Mouse (Mus musculus) c-Kit-negative CD71-positive TER-119-positive erythroid progenitor cells, embryonic 14.5 days (primary cell): ENCODE data around the gene Ccer1.
"Not testable (repeated sequence)": the region's sequence is repeated elsewhere in the genome, so short reads cannot be mapped to it uniquely, and the experiment has no call there.

ENCODE experiments used
- DNase-seq: peaks from one replicate; pipeline ENCODE4 v3.0.0-alpha.2; 2013; ENCODE audit warnings: low read depth, low spot score

The Ccer1 gene

DNA sequence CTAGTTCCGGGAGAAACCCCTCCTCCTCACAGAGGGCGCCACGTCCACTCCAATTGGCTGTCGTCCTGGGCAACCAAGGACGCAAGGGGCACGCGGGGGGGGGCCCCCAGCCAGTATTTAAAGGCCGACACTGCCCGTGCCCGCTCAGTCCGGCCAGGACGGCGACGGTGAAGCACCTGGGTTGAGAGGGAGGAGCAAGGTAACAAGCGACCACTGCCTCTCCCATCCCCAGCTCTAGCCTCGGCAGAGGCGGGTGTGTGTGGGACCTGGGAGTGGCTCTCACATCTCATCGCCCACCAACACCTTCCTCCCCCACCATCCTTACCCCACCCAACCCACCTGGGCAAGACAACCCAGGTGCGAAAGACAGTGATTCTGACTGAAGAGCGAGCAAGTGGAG, at the start of gene Ccer1:
Ccer1 (plus strand) TSS at position 147 of the 400 bp plus-strand sequence.
- DNase-seq: no peak

DNA sequence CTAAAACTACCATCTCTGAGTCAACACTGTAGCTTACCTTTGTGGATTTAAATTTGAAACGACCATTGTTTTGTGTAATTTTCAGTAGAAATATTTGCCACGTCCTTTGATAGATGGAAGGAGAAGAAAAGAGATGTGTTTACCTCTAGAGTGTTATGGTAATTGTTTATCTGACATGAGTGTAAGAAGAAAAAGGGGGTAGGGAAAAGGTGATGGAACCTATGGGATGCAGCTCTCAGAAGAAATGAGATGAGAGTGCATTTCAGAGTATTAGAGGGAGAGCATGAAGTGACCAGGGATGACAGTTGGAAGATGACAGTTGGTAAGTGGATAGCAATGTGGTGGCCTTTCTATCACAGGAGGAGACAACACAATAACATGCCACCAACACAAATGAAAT, 49.1 kb upstream of the Ccer1 start, which contains the start of gene Epyc:
Epyc (plus strand) TSS at position 301 of the 400 bp plus-strand sequence.
- no peak for DNase-seq

DNA sequence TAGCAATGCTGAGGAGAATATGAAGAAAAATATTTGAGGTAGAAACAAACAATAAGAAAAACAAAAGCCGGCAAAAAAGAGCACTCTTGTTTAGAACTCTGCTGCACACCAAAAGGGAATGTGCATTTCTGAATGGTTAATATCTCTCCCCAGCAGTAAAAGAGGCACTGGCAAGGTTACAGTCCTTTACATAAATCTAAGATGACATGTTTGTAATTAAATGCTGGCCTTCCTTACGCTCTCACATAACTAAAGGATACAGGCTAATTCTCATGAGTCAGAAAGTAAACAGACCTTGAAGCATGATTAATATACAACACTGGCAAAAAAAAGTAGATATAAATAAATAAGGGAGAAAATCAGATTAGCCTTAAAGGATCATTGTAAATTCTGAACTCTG, 42.5 kb upstream of the Ccer1 start:
- DNase-seq: no peak

DNA sequence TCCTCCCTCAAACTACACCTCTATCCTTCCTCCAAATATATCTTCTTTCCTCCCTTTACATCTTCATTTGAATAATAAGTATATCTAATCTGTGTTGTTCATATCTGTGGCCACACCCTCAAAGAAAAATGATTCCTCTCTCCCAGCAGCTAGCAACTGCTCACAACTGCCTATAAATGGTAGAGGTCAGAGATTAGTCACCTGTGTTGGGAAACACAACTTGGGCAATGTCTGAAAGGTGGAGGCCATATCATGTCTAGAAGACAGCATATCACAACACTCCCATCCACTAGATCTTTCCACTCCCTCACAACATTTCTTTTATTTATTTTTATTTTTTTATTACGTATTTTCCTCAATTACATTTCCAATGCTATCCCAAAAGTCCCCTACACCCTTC, 33.4 kb upstream of the Ccer1 start:
- DNase-seq: no peak

DNA sequence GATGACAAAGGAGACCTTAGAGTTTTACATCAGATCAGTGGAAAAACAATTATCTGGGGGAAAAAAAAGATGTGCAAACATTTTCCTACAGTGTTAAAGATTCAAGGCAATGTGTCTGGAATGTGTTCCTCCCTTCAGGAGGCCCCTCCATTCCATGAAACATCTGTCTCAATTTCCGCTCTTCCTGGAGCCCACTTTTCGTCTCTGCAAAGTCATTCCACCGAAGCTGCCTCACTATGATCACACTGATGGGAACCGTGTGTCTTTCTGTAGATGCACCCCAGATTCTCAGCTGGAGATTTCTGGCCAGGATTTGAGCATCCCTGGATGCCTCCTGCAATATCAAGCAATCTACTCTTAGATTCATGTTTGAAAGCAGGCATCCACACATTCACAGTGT, 24.2 kb upstream of the Ccer1 start:
- DNase-seq: no peak

DNA sequence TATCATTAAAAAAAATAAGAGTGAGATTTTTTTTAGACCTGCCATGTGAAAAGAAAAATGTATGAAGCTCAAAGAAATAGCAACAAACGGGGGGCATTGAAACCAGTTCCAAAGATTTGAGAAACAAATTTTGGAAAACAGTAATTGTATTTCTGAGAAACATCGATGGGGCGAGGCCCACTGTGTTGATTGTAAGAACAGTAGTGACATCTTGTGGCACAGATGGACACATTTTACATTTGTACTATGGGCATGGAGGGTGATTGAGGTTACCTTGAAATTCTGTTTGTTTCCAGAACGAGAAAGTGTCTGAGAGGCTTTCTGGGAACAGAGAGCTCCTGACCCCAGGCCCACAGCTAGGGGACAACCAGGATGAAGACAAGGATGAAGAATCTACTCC, 22.7 kb upstream of the Ccer1 start:
- DNase-seq: no peak

DNA sequence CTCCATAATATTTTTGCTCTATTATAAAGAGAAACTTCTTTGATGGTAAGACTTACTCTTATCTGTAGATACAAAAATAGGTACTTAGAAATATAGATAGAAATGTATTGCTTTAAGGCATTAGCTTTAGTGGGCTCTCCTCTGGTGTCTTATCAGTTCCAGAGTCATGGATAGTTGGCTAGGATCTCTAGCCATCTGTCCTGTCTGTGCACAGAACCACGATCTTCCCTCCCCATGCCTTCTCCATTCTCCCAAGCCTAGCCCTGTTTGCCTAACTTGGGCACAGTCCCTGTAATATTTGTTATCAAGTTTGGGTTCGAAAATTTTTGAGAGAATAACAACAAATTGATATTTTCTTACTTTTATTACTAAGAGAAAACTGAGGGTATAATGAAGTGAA, 19.6 kb upstream of the Ccer1 start:
- no peak for DNase-seq

DNA sequence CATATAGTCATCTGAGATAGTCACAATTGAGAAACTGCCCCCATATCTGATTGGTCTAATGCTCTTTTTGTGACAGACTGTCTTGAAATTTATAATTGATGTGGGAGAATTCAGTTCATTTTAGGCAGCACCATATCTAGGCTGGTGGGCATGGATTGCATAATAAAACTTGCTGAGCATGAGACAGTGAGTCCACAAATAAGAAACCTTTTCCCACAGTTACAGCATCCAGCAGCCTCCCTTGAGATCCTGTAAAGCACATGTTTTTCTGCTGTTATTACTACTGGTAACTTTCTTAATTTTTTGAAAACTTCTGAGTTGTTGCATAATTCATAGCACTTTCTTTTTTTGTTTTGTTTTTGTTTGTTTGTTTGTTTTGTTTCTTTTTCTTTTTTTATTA, 9.9 kb upstream of the Ccer1 start:
- no peak for DNase-seq

DNA sequence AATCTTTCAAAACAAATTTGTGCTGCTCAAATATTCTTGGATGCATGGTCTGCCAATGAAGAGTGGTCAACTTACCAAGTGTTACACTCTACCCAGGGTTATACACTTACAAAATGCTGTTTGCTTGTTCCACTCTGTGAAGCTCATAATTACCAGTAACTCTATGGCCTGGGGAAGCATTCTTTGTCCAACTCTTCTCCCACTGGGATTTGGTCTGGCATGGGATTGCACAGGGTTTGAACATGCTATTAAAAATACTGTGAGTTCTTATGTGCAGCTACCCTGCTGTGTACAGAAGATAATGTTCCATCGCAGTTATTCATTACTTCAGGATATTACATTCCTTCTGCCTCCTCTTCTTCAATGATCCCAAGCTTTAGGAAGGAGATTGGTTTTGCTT, 5.7 kb upstream of the Ccer1 start:
- no peak for DNase-seq

DNA sequence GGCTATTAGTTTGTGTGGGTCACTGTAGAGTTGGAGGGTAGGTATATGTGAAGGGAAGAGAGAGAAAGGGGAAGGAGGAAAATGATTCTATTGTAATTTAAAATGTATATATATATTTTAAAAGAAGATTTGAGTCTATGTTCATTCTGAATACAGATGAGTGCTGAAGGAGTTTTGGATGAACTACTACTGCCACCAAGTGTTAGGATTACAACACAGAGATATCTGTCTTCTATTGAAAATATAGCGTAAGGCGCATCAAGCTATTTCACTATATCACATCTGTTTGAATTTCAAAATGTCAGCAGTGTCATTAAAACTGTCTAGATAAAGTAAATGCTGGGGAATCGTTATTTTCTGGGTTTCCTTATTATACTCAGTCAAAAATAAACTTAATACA, 3.4 kb upstream of the Ccer1 start:
- no peak for DNase-seq

DNA sequence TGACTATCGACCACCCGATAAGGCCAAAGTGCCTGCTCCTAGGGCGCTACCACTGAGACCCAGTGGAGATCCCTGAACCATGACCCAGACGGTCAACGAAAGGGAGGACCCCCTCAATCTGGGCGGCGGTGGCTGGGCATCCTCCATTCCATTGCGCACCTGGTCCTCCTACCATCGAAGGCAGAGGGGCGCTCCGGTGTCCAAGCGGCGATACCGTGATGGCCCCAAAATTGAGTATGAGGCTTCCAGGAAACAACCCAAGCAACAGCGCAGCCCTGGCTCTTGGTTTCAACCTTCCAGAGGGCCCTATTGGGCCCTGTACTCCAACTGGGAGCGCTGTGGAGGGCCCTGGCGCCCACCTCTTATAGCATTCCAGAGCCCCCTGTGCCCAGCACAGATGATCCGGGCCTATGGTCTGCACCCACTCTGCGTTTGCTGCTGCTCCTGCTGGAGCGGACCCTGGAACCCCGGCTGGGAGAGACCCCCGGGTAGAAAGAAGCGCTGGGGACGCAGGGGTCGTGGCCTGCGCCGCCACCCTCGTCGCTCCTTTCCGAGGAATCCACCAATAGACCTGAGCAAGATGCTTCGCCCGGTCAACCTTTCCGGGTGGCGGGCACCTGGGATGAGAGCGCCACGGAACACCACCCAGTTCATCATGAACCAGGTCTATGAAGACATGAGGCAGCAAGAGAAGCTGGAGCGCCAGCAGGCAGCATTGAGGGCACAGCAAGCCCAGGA, 708 bp downstream of the Ccer1 start:
- no peak for DNase-seq

DNA sequence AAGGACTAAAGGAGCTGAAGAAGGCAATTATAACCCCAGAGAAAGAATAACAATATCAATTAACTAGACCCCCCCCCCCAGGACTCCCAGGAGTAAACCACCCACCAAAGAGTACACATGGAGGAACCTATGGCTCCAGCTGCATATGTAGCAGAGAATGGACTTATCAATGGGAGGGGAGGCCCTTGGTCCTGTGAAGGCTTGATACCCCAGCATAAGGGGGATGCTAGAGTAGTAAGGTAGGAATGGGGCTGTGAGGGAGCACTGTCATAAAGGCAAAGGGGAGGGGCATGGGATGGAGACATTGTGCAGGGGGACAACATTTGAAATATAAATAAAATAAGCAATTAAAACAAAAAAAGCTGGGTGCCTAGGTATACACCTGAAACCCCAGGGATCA, 9.5 kb downstream of the Ccer1 start:
- DNase-seq: no peak

DNA sequence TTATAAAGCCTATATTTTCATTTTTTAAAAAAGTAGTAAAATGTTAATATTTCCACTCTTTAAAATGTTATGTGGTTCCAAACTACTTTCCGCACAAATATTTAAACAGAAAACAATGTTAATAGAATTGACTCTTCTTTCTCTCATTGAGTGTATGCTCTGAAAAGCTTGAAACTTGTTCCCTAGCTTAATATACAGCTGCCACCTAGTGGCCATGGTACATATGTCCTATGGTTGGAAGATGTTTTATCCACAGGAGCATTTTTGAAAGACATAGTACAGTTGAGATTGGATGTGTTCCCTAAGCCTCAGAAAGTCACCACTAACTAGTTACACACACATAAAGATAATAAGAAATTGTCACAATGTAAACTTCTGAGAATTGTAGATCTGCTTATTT, 11.7 kb downstream of the Ccer1 start:
- DNase-seq: no peak

DNA sequence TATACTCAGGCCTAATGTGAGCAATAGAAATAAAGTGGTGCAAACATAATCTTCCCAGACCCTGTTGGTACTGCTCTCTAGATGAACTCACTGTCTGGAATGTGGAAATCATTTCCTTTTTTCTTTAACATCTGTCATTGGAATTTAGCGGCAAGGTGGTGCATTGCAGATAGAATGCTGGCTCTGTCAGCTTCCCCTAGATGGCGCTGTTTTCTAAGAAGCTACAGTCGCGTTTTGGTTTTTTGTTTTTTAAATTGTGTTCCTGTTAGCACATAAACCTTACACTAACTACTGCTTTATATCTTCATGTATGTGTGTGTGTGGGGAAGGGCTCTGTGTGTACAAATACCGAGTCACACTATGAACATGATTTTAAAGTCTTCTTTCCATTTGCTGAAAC, 19.8 kb downstream of the Ccer1 start:
- DNase-seq: no peak

DNA sequence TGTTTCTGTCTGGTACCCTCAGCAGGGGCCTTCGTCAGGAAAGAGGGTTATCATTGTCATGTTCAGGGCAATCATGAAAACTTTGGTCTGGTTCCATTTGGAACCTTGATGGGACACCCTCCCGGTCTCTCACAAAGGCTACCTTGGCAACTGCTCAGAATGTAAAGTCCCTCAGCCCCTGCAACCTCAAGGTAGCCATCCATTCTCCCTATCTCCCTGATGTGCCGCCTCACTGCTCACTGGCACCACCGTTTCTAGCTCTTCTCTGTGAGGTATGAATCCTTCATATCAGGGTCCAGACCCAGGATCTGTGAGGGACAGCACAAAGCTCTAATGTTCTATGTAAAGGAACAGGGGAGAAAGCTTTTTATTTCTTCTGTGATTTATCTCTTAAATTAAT, 21.7 kb downstream of the Ccer1 start:
- no peak for DNase-seq

DNA sequence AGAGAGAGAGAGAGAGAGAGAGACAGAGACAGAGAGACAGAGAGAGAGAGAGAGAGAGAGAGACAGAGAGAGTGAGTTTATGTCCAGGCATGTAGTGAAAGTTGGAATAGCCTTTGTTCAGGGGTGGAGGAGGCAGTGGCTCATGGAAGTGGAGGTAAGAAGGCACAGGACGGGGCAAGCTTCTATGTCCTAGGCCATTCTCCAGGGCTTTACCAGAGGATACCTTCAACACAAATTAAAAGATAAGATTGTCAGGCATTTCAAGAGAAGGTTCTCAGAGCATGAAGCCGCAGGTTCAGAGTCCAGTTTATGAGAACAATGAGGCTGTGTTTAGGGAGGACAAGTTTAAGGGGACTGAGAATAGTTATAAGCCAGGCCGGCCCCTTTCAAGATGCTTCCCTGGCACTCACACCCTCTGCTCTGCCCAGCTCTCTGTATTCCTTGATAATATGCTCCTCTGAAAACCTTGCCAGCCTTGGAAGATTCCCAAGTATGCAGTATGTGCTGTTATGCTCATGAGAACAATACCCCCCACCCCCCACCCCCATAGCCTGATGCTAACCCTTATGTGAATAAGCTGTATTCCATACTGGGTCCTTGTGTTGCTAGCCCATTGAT, 22.5 kb downstream of the Ccer1 start:
- DNase-seq: no peak

DNA sequence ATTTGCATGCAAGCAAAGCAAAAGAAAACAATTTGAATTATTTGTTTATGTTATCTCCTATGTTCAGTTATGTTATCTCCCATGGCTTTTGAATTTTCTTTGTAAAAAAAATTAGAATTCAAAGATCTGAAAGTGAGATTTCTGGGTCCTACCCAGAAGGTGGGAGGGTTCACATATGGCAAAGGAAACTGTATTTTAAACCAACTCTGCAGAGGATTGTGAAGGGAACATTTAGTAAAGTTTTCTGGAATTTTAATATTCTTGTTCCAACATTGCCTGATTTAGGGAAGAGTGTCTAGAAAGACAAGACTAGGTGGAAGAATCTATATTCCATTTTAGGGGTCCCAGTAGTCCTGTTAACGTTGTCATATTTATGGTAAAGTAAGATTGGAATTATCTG, 24.4 kb downstream of the Ccer1 start:
- DNase-seq: no peak

DNA sequence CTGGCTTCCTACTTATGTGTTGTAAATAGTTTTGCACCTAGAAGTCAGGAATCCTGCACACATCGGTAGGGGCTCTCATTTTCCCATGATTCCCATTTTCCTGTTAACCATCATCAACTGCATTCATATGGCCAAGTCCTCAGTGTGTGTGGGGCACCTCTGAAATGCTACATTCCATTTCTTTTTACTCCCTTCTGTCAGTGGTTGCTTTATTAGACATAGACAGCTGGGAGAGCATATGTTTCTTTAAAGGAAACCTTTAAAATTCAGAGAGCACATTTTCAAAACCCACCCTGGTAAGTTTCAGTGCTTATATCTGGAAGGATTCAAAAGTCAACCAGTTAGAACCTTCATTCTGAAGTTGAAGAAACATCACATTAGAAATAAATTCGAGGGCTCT, 25.2 kb downstream of the Ccer1 start:
- DNase-seq: no peak

DNA sequence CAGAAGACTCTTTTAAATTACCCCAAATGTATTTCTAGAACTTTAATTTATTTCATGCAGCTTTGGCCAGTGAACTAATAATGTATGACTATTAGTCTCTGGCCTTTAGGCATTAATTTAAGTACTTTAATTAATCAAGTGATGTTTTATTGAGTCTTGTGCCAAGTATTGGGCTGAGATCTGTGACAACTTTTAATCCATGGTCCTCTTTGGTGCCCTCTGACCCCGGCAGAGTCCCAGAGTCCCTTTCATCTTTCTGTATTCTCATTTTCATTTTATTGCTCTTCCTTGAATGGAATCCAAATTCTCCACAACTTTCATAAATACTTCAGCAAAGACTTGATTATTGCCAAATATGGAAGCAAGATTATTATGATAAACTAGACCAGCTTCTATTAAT, 27.8 kb downstream of the Ccer1 start:
- no peak for DNase-seq

DNA sequence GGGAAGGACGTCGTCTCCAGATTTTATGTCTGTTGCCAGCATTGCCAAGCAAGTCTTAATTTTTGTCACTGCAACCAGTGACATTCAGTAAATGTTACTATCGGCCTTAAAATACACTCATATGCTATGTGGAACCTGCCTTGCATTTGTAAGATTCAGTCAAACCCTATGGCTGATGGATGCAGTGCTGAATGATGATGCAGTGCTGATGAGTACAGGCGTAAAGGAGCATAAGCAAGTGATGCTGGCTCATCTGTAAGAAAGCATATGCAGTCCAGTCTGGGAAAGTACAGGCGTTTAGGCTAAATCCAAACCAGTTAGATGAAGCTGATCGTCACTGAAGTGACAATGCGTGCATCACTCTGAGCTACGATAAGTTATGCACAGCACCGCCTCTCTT, 29.9 kb downstream of the Ccer1 start:
- no peak for DNase-seq

DNA sequence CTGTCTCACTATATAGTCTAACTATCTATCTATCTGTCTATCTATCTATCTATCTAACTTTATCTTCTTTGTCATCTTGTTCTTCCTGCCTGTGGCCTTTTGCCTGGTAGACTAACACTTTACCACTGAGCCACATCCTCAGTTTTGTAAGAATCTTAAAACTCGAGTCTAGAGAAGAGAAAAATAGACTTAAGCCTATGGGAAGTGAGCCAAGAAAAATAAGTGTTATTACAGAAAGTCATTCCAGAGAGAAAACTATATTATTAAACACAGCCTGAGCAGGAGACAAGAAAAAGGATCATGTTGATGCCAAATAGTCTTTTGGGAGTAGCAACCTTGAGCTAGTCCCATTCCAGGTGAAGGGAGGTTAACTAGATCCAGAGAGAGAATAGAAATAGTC, 33.1 kb downstream of the Ccer1 start:
- DNase-seq: no peak

DNA sequence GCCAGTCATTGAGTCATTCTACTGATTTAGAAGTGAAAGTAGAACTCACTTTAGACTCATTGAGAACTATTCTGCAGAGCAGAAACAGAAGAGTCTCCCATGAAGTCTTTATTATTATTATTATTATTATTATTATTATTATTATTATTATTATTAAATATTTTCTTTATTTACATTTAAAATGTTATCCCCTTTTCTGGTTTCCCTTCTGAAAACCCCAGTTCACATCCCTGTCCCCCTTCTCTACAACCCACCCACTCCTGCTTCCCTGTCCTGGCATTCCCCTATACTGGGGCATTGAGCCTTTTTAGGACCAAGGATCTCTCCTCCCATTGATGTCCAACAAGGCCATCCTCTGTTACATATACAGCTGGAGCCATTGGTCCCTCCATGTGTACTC, 33.8 kb downstream of the Ccer1 start, which contains the start of gene C030005K15Rik:
C030005K15Rik (minus strand) TSS at position 101 of the 400 bp plus-strand sequence.
- DNase-seq: not testable (repeated sequence)
